Mouse (Mus musculus): ENCODE data around the gene Bcl7c.
"Not testable (repeated sequence)": the region's sequence is repeated elsewhere in the genome, so short reads cannot be mapped to it uniquely, and the experiment has no call there.

The Bcl7c gene

DNA sequence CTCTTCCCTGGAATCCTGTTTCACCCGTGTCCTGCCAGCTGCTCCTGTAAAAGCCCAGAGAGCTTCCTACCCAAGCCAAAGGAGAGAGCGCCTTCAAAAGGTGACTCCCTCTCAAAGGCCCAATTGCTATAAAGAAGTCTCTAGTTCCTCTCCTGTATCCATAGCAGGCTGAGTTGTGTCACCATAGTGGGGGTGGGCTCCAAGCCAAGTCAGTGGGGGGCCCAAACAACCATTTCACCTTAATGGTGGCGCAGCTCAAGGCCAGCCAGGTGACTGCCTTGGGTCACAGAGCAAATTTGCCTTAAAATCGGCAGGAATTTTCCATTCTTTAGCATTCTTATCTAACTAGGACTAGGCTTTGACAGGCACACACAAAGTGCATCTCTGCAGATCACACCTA, 6.1 kb upstream of the Bcl7c start:
- DNase-seq (ENCODE audit: low spot score) = no peak

DNA sequence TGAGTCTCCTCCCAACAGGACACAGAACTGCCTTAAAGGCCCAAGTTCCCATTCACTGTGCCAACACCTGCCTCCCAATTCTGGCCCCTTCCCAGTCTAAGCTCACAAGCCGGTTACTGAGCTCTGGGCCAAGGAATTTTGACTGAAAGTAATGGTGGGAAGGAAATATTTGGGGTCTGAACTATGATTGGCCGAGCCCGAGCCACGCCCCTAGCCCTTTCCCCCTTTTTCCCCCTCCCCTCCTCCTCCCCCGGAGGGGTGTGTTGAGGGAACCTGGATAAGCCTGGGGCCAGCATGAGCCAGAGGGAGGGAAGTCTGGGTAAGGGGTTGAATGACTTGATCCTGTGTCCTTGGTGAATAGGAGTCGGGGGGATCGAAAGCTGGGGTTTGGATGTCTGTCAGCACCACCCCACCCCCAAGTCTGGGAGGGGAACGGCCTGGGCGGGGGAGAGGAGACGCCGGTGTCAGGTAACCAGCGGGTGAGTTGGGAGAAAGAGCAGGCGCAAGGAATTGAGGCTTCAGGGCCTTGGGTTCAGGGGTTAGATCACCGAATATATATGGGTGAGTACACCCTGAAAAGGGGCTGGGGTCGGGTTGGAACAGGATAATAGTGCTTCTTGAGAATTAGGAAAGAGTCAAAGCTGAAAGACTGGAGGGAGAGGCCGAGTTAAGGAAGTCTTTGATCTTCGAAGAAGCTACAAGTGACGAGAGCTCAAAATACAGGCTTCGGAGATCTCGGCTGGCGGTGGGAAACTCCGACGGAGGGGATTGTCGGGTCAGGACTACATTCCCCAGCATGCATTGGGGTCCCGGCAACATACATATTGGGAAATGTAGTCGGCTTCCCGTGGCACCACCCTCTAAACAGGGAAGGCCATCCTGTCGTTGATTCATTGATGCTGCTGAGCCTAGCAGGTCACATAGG, 4.0 kb upstream of the Bcl7c start, which contains the start of gene Ctf1:
Gene Ctf1 (plus strand): TSS at position 276 of the 925 bp plus-strand sequence.
- DNase-seq (ENCODE audit: low spot score) = peak; percentile 64

GRCm38 (mm10) chr7:127711456-127711855, 2.7 kb upstream of the Bcl7c start:
- DNase-seq (ENCODE audit: low spot score) = no peak

DNA sequence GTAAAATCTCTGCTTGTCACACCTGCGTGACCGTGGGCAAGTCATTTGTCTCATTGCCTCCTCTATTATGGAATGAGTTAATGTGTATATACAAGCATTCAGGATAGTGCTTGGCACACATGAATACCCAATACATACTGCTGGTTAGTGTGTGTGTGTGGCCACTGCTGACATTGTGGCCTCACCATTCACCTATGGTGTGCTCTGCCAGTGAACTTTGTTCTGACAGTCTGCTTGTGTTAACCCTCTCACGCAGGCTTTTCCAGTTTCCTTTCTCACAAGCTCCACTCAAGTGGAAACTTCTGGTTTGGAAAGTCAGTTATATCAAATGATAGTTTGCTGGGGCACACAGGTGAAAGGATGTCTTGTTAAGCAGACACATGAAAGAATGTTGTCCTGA, 2.3 kb upstream of the Bcl7c start:
- no peak for DNase-seq (ENCODE audit: low spot score)

GRCm38 (mm10) chr7:127709261-127709979, 687 bp upstream of the Bcl7c start:
- no peak for DNase-seq (ENCODE audit: low spot score)

GRCm38 (mm10) chr7:127707957-127708206, 851 bp downstream of the Bcl7c start:
- DNase-seq (ENCODE audit: low spot score) = no peak

DNA sequence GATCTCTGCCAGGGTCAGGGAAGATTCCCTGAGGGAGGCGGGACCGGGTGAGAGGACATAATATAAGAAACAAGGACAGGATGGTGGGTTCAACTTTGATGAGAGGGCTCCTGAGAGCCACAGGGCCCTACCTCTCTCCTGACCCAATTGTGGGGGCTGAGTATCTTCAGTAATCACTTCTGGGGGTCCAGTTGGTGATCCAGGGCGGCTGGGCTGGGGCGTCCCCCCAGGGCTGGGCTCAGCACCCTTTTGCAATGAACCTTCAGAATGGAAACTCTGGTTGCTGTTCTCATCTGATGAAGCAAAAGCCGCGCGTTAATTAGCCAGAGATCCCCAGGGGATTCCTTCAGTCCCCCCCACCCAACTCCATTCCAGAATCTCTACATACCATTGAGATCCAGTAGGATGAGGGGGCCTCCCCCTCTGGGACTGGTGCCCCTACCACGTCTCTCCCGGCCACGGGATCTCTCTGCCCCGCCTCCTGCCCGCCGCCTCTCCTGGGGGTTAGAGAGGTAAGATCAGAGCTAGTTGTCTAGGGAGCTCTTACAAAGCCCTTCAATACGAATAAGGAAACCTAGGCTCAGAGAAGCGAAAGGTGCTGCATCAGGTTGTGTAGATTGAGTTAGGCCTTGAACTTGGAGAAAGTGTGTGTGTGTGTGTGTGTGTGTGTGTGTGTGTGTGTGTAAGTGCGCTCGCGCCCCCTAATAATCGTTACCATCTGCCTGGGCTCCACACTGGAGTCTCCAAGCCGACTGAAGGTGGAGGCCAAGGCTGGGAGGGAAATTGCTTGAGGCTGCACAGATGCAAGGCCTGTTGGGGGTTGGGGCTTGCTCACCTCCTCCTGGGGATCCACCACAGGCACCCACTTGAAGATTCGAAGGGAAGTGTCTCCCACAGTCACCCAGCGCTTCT, 1.4 kb downstream of the Bcl7c start:
- no peak for DNase-seq (ENCODE audit: low spot score)

GRCm38 (mm10) chr7:127705706-127706105, 3.0 kb downstream of the Bcl7c start:
- no peak for DNase-seq (ENCODE audit: low spot score)

DNA sequence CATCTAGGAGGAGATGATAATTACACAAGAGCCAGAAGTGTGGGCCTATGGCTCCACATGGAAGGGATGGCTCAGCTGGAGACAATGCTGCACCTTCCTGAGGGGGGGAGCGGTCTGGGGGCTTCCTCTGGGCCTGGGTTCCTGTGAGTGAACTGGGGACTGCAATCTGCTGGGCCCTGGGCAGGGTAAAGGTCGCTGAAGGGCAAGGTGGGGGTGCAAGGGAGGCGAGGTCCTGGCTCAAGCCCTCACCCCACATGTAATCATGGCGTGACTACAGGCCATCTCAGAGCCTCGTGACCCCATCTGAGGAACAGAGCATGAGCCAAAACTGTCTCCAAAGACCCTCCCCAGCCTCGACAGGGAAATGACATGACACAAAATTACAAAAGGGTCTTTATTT, 4.1 kb downstream of the Bcl7c start:
- no peak for DNase-seq (ENCODE audit: low spot score)

- DNase-seq (ENCODE audit: low spot score) = no peak
These were observed 5.1 kb downstream of the Bcl7c start for GRCm38 (mm10) chr7:127703561-127704178.

DNA sequence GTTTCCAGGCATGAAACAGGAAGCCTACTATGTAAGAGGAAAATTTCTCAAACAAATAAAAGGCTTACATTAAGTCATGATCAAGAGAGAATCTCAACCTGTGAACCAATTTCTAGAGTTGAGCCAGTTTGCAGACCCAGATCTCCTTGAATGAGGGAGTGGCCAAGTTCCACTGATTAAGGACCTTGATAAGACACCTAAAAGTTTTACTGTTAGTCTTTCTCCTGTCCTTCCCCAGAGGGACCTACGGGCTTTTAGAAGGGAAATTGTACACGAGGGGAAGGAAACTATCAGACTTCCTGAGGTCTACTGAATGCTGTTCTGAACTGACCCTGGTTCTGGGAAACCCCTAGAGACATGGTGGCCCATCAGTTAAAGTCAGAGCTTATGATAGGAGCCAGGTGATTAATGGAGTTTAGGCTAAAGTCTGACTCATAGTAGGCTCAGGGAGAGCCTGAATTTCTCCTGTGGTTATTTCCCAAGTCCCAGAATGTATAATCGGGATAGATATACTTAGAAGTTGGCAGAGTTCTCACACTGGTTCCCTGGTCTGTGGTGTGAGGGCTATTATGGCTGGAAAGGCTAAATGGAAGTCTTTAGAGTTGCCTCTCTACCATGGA, 7.9 kb downstream of the Bcl7c start:
- DNase-seq (ENCODE audit: low spot score) = no peak

DNA sequence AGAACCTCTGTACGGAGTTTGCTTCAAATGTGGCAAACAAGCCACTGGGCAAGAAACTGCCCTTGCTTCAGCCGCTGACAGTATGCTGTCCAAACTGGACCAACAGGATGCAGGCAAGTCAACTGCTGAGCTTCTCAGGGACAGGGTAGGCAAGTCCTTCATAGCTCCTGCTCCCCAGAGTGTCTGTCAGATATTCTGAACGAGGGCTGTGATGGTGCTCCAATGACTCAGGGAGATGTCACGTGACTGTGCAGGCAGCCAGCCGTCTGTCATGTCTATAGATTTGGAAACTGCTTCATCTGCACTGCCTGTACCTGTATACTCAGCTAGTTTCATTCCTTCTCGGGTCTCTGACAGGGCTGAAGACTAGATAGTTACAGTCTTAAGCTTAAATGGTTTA, 9.7 kb downstream of the Bcl7c start:
- no peak for DNase-seq (ENCODE audit: low spot score)

- DNase-seq (ENCODE audit: low spot score) = not testable (repeated sequence)
These were observed 15.0 kb downstream of the Bcl7c start for GRCm38 (mm10) chr7:127693730-127694129.

DNA sequence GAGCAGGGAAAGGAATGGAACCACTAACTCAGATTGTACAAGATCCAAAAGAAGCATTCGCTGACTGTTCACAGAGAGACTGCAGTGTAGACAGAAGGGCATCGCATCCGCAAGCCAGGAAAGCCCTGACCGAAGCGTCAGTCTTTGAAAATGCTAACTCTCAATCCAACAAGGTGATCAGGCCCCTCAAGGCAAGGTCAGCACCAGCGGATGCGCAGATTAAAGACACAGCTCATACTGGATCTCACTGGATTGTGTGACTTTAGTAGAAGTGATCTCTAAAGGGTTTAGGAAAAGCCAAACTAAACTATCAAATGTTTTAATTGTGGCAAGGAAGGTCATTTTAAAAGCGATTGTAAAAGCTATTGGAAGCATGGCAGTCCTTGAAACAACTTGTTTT, 15.4 kb downstream of the Bcl7c start:
- no peak for DNase-seq (ENCODE audit: low spot score)

- no peak for DNase-seq (ENCODE audit: low spot score)
These were observed 17.3 kb downstream of the Bcl7c start for GRCm38 (mm10) chr7:127691221-127691989.

DNA sequence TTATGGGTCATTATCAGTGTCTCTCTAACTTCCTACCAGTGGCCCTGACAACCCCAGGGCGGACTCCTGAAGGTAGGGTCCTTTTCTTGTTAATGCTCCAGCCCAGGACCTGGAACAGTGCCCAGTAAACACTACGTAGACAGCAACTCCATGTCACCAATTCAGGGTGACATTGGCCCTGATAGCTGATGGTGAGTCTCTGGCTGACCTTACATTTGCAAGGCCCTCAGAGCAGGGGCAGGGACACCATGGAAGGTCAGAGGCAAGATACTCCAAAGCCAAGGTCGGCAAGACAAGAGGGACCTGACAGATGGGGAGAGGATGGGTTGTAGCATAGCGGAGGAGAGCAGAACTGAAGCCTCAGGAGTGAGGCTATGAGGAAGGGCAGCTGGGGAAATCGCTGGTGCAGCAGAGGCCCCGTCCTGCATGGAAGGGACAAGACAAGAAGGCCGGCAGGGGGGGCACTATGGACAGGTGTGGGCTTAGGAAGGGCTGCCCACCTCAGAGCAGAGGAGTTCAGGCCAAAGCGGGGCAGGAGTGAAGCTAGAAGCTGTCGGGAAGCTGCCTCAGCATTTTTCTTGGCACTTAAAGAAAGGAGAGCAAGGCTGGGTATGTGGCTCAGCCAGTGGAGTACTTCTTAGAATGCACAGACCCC, 19.0 kb downstream of the Bcl7c start:
- DNase-seq (ENCODE audit: low spot score) = no peak

- no peak for DNase-seq (ENCODE audit: low spot score)
These were observed 19.8 kb downstream of the Bcl7c start for GRCm38 (mm10) chr7:127688935-127689334.

GRCm38 (mm10) chr7:127686740-127687449, 21.8 kb downstream of the Bcl7c start:
- no peak for DNase-seq (ENCODE audit: low spot score)

DNA sequence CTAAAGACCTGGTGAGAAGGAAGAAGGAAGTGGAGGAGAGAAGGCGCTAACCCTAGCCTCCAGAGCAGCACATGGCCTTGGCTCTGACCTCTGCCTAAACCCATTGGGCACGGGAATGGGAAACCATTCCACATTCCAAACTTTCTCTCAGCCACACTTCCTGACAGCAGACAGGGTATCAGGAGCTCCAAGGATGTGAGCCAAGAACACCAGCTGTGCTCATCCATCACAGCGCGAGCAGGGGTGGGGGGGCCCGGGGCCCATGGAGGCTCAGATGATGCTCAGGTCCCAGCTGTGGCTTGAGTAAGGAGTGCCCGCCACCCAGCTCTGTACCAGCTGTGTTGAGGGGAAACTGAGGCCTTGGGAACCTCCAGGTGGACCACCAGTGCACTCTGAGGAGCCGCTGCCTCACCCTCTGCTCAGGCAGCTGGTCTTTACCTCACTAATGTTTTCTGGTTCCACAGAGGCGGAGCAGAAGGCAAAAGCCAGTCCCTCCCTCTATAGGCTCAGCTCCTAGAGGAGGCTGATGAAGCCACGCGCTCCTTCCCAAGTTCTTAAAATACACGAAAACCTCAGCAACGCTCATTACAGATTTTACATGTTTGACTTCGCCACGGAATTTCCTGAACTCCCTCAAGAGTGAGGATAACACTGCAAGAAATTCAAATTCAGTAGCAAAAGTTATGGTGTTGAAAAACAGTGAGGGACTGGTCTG, 23.3 kb downstream of the Bcl7c start:
- DNase-seq (ENCODE audit: low spot score) = no peak

Data from T-cell, adult 2 months (primary cell).